Mouse (Mus musculus) kidney, embryonic 14.5 days (tissue): Measurements from ENCODE around the gene 4932438H23Rik. TPM values are rescaled to one million over a fixed set of nuclear protein-coding genes. Genes with fewer than 3 reads are reported as not detected.

Source experiments
- ATAC-seq: fragments of 200-750 bp; cut with Nextera tagmentation; 2 replicates; pipeline ENCODE4 v1.8.0; 2017; ENCODE audit warnings: moderate number of reproducible peaks, mild to moderate bottlenecking, moderate TSS enrichment, moderate library complexity; ENCODE audit not compliant: low FRiP score, low TSS enrichment
- H3K27ac ChIP-seq: fragments of 300-500 bp; sonication (generic); 2 replicates; pipeline ENCODE4 v1.5.1; 2014; ENCODE audit warnings: low read depth, mild to moderate bottlenecking, low read length, moderate library complexity, mixed read lengths
- H3K27me3 ChIP-seq: fragments of 300-500 bp; sonication (generic); 2 replicates; pipeline ENCODE4 v1.6.1; 2014; ENCODE audit warnings: mild to moderate bottlenecking, low read length; ENCODE audit not compliant: control insufficient read depth, insufficient read depth
- H3K36me3 ChIP-seq: fragments of 300-500 bp; sonication (generic); 2 replicates; pipeline ENCODE4 v1.6.1; 2014; ENCODE audit warnings: low read length, mixed read lengths; ENCODE audit not compliant: control insufficient read depth, insufficient read depth
- H3K4me1 ChIP-seq: fragments of 300-500 bp; sonication (generic); 2 replicates; pipeline ENCODE4 v1.6.1; 2014; ENCODE audit warnings: low read length, mixed read lengths; ENCODE audit not compliant: control insufficient read depth, insufficient read depth
- H3K4me2 ChIP-seq: fragments of 300-500 bp; sonication (generic); replicated peaks from 2 replicates; pipeline ENCODE4 v1.6.1; 2014; ENCODE audit warnings: low read depth, mild to moderate bottlenecking, low read length
- H3K4me3 ChIP-seq: fragments of 300-500 bp; sonication (generic); 2 replicates; pipeline ENCODE4 v1.5.1; 2014; ENCODE audit warnings: mild to moderate bottlenecking, low read length
- H3K9ac ChIP-seq: fragments of 300-500 bp; sonication (generic); 2 replicates; pipeline ENCODE4 v1.6.1; 2014; ENCODE audit warnings: low read depth, mild to moderate bottlenecking, low read length, moderate library complexity
- H3K9me3 ChIP-seq: fragments of 300-500 bp; sonication (generic); 2 replicates; pipeline ENCODE4 v1.6.1; 2016; ENCODE audit warnings: low read length; ENCODE audit not compliant: control insufficient read depth
- WGBS: fragments of 180-500 bp; shearing (Covaris S2); extraction: QIAGEN DNeasy Blood & Tissue Kit; methylation state at CpG from one replicate; pipeline ENCODE4 v1.1.7; 2014; 5-methylcytosine and 5-hydroxymethylcytosine counted together
- polyA plus RNA-seq: library from polyadenylated mRNA; unstranded; fragments of >200 nt; fragmentation: Nextera tagmentation; extraction: Ambion mirVana; gene quantifications from 2 replicates; pipeline ENCODE4 v1.2.1, GENCODE M21; 2014

Gene 4932438H23Rik
- polyA plus RNA-seq, 1 experiment from 2014 or later = 0.50 TPM

DNA sequence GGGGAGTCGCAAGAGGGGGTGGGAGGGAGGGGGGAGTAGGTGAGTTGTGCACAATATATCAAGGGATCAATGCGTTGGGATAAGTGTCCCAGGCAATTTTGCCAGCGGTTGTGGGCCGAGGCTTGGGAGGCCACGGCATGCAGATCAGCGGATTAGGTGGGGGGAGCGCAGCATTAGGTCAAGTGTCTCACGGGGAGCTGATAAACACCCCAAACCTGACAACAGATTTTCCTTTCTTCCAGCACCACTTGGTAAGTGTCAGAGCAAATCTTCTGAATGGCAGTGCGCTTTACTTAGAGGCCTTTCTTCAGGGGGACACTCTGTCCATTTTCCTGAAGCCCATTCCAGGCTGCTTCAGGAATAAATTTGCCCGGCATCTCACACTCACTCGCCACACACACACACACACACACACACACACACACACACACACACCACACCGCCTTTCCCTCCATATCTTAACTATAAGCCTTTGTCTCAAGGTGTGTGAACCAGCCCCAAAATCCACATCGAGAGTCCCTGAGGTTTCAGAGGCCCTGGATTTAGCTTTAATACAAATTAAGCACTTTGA lies 10.6 kb upstream of the 4932438H23Rik start:
- ATAC-seq = no peak
- 50% methylated on average over 13 of the region's 13 CpGs for WGBS
- Histone ChIP-seq H3K4me2 (no peak overlapping the region), H3K9me3 (peaks cover 3% of the 10 kb centered on the region; the same call in 1 of the 2 replicates), H3K36me3 (no peaks in the 10 kb centered on the region), H3K9ac (no peak overlapping the region), H3K4me3 (no peak overlapping the region), H3K27me3 (peaks cover 7% of the 10 kb centered on the region), H3K27ac (no peak overlapping the region), H3K4me1 (no peaks in the 10 kb centered on the region)

DNA sequence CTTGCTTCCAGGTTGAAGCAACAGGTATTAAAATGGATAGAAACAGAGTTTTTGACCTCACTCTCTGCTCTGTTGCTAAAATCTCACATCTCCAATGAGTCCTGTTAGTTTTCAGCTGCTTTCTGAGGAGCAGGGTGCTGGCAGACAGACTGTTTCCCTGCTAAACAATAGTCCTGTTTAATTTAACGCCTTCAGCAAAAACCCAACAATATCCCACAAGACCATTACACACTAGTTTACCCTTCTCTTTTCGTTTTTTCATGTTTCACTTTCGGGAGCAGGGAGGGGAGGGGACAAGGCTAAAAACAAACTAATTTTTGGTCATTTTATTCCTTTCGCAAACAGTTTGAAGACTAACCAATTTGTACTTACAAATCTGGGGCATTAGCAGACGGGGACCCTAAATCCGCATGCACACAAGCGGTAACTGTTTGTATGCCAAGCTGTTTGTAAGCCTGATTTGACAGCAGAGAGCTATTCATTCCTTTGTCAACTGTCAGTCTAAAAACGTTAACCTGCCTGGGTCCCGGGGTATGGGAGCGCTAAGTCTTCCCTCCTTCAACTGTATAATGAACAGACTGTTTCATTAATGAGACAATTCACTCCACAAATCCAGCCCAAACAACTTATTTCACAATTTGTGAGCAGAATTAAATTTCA lies 10.0 kb upstream of the 4932438H23Rik start:
- ATAC-seq = no peak
- WGBS = 61% methylated on average over 10 of the region's 10 CpGs
- Histone ChIP-seq H3K27me3 (peaks cover 7% of the 10 kb centered on the region), H3K27ac (no peak overlapping the region), H3K4me2 (no peak overlapping the region), H3K4me1 (no peaks in the 10 kb centered on the region), H3K9ac (no peak overlapping the region), H3K36me3 (no peaks in the 10 kb centered on the region), H3K9me3 (peaks cover 3% of the 10 kb centered on the region; the same call in 1 of the 2 replicates), H3K4me3 (no peak overlapping the region)

DNA sequence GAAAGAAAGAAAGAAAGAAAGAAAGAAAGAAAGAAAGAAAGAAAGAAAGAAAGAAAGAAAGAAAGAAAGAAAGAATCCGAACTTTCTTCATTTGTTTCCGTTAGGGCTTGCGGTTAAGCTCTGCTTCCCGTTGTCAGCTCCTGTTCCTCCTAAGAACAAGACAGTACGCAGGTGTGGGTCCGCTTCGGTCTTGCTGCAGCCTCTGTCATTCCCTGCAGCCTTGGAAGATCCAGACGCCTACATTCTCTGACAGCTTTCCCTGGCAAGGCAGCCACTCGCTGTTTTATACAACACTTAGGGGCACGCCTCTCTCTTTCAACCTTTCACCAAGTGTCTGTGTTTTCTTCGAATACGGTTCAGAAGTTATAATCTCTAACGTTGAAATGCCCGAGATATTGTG lies 8.5 kb upstream of the 4932438H23Rik start:
- peaks cover 3% of the 10 kb centered on the region; the same call in 1 of the 2 replicates for H3K9me3 ChIP-seq
- ATAC-seq = no peak
- no peak overlapping the region for H3K27ac ChIP-seq
- peaks cover 7% of the 10 kb centered on the region for H3K27me3 ChIP-seq
- WGBS = 81% methylated on average over 14 of the region's 14 CpGs
- no peak overlapping the region for H3K9ac ChIP-seq
- H3K4me2 ChIP-seq = no peak overlapping the region
- no peak overlapping the region for H3K4me3 ChIP-seq
- H3K4me1 ChIP-seq = no peaks in the 10 kb centered on the region
- no peaks in the 10 kb centered on the region for H3K36me3 ChIP-seq

DNA sequence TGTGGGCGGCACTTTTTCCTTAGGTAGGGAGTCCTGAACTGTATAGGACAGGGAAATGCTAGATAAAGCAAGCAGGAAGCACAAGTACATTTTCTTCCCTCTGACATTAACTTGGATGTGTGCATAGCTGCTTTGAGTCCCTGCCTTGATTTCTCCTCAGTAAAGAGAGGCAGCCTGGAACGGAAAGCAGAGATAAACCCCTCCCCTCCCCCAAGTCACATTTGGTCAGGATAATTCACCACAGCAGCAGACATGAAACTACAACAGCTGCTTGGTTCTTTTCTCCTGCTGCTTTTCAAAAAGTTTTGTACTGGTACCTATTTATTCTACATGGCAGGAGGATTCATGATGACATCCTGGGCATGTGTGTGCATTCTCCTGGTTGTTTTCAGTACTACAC lies 5.6 kb upstream of the 4932438H23Rik start:
- 57% methylated on average over 2 of the region's 2 CpGs for WGBS
- no peak overlapping the region for H3K4me2 ChIP-seq
- no peak for ATAC-seq
- no peak overlapping the region for H3K9ac ChIP-seq
- H3K4me1 ChIP-seq = no peaks in the 10 kb centered on the region
- peaks cover 7% of the 10 kb centered on the region for H3K27me3 ChIP-seq
- H3K4me3 ChIP-seq = no peak overlapping the region
- H3K27ac ChIP-seq = no peak overlapping the region
- no peaks in the 10 kb centered on the region for H3K36me3 ChIP-seq
- H3K9me3 ChIP-seq = no peaks in the 10 kb centered on the region

DNA sequence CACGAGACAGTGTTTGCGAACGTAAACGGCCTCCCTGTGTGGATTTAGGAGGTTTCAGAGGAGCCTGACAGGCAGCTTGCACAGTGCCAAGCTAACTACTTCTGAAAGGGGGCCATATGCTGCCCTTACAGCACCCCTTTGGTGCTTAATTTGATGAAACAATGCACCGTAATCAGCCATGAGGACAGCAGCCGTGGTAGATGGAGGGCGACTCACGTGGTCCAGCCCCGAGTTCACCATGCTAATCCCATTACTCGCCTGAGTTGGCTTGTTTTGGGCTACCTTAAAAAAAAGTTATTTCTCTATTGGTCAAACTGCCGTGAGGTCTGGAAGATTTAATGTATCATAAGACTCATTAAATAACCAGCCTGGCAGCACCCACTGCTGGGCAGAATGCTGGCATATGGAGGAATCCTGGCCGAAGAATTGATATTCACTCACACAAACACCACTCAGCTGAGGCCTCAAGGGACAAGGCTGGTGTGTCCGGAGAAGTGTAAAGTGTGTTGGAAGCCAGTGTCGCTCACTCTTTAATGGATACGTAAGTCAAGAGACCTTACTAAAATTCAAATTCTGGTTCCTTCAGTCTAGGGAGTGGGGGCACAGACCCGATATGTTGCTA lies 4.6 kb upstream of the 4932438H23Rik start:
- no peak overlapping the region for H3K9ac ChIP-seq
- WGBS = 68% methylated on average over 16 of the region's 16 CpGs
- H3K27ac ChIP-seq = no peak overlapping the region
- H3K4me1 ChIP-seq = no peaks in the 10 kb centered on the region
- peaks cover 7% of the 10 kb centered on the region for H3K27me3 ChIP-seq
- H3K4me2 ChIP-seq = no peak overlapping the region
- no peak overlapping the region for H3K4me3 ChIP-seq
- no peaks in the 10 kb centered on the region for H3K36me3 ChIP-seq
- H3K9me3 ChIP-seq = no peaks in the 10 kb centered on the region
- ATAC-seq = no peak

DNA sequence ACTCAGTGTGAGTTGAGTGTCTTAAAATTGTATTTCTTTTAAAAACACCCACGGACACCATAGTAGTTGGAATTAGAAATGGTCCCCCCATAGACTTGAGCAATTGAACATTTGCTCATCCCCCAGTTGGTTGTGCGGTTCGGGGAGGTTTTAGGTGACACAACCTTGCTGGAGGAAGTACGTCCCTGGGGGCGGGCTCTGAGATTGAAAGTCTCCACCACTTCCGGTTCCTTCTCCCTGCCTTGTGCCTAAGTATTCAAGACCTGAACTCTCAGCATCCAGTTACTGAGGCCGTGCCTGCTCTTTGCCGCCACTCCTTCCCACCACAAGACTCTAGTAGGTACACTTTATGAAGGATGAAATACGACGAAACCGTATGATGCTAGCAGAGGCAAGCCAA lies 2.9 kb upstream of the 4932438H23Rik start:
- Histone ChIP-seq H3K27ac (no peak overlapping the region), H3K9me3 (no peaks in the 10 kb centered on the region), H3K4me1 (no peaks in the 10 kb centered on the region), H3K4me2 (no peak overlapping the region), H3K27me3 (peaks cover 3% of the 10 kb centered on the region), H3K9ac (no peak overlapping the region), H3K36me3 (no peaks in the 10 kb centered on the region), H3K4me3 (no peak overlapping the region)
- WGBS = 89% methylated on average over 11 of the region's 11 CpGs
- no peak for ATAC-seq

DNA sequence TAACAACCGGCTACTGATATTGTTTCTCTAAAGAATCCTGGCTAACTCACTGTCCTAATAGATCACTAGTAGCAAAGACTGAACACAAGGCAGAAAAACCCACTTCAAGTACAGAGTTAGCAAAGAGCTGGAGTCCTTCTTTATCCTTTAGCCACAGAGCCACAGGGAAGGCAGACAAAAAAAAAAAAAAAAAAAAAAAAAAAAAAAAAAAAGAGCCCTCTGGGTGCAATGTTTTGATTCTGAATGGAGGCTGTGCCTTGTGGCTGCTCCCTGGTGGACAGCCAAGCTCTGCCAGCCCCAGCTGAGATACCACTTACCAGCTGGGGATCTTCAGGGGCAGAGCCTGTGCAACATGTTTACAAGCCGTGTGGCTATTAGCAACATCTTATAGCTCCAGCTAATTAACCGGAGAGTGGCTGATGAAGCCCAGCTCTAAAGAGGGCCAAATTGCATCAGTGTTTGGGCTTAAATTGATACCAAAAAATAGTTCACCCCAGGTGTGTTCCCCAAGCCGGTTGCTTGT lies 2.1 kb upstream of the 4932438H23Rik start:
- Histone ChIP-seq H3K9me3 (no peaks in the 10 kb centered on the region), H3K36me3 (no peaks in the 10 kb centered on the region), H3K4me3 (no peak overlapping the region), H3K4me2 (no peak overlapping the region), H3K4me1 (no peaks in the 10 kb centered on the region), H3K9ac (no peak overlapping the region), H3K27me3 (peaks cover 3% of the 10 kb centered on the region; the same call in 1 of the 2 replicates), H3K27ac (no peak overlapping the region)
- no peak for ATAC-seq
- 90% methylated on average over 4 of the region's 4 CpGs for WGBS

DNA sequence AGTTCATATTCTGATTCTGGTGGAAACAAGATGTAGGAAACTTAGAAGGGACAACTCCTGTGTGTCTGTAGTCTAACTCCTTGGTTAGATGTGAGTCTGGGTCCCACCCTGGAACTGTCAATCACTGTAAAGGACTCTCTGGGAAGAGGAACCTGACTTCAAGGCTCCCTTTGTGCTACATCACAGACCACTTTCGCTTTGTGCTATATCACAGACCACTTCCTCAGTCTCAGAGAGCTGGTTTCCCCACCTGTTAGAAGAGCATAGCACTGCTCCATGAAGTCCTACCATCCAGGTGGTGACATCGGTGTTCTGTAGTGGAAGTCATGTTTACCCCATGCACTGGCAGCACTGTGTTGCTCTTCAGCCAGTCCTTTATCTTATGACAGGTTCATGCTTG lies 1.1 kb upstream of the 4932438H23Rik start:
- Histone ChIP-seq H3K36me3 (no peaks in the 10 kb centered on the region), H3K4me2 (no peak overlapping the region), H3K9ac (no peak overlapping the region), H3K9me3 (no peaks in the 10 kb centered on the region), H3K4me1 (no peaks in the 10 kb centered on the region), H3K4me3 (no peak overlapping the region), H3K27me3 (no peaks in the 10 kb centered on the region), H3K27ac (no peak overlapping the region)
- ATAC-seq = no peak
- 89% methylated on average over 2 of the region's 2 CpGs for WGBS
